Mouse (Mus musculus) thymus, postnatal 10 days (tissue): ENCODE data around the gene Kcna3.

ENCODE experiments used
- DNase-seq, 2 experiments: peaks; one replicate each; pipeline ENCODE4 v3.0.0; 2021; ENCODE audit warnings: low spot score in 2 of 2

Kcna3 gene

GRCm38 (mm10) chr3:107062771-107063170, 26.8 kb downstream of the Kcna3 start:
- DNase-seq = no peak

DNA sequence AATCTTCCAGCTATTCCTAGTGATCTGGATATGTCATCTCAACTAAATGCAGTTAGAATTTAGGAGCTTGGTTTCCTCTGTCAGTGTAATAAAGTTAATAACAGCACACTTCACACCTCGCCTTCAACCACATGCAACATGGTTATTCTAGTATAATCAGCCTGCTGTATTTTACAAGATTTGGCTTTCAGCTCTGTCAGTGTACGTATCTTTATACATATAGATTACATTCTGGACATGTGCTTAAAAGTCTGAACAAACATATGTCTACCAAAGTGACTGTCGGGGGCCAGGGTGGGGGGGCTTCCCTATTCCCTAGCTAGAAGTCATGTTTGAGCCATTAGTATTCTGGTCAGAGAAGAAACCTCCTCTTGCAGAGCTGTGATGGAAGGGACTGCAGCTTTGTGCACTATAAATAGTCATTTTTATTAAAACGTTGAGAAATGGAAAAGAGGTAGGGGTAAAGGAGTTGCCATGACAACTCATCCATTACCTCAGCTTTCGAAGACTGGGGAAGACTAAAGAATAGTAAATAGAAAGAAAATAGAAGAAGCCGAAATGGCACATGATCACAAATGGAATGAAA, 29.6 kb downstream of the Kcna3 start:
- no peak for DNase-seq

DNA sequence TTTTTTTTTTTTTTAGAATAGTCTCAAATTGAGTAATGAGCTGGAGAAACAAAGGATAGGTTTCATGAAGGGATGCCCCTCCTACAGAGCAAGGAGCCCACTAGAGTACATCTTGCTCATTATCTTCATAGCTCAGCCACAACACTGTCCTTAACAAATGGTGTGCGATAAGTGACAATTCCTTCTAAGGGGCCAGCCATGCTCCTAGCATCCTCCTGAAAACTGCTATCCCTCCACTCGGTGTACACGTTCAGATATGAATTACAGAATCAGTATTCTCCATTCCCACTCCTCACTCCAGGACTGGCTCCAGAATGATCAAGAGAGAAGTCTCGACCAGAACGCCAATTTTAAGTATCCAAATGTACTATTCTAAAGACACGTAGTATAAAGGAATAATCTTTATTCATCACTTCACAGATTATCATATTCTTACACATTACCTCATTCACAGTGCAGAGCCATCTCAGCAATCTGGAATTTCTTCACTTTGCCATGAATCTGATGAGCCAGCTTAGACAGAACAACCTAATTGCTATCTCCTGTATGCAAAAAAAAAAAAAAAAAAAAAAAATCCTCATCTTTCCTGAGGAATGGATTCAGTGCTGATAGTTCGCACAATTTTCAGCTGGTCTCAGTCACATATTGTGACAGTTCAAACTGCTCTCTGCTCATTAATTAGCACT, 30.3 kb downstream of the Kcna3 start:
- DNase-seq = no peak

GRCm38 (mm10) chr3:107067245-107067644, 31.3 kb downstream of the Kcna3 start:
- DNase-seq = no peak

DNA sequence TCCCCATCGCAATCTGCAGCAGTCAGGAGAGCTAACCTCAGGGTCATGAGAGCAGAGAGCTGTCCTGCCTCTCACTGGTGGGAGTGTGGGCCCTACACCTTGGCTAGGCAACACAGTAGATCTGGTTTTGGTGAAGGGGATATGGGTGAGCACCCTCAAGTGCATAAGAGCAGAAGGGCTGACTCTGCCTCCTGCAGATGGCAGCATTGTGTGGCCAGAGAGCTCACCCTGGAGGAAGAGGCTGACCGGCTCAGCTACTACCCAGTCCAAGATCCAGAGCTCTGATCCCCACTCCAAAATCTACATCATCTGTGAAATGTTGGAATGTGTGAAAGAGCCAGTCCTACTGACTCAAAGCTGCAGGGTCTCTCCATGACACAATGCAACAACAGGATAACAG, 37.9 kb downstream of the Kcna3 start:
- DNase-seq = no peak

GRCm38 (mm10) chr3:107075705-107076104, 39.7 kb downstream of the Kcna3 start:
- no peak for DNase-seq

DNA sequence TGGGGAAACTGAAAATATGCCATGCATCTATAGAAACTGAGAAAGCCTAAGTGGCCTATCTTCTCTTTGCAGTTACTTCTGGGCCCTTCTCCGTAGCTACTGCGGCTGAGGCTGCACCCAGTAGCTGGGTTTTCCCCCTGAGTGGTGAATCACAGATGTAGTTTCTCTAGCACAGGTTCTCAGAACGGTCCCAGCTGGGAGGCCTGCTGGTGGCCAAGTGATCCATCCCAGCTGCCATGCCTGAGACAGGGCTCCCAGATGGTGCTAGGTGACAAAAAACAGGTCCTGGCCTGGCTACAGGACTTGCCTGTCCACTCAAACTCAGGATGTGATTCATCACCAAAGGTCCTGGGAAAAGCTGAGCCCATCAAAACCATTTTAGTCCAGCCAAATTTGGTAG, 40.7 kb downstream of the Kcna3 start:
- DNase-seq = no peak

DNA sequence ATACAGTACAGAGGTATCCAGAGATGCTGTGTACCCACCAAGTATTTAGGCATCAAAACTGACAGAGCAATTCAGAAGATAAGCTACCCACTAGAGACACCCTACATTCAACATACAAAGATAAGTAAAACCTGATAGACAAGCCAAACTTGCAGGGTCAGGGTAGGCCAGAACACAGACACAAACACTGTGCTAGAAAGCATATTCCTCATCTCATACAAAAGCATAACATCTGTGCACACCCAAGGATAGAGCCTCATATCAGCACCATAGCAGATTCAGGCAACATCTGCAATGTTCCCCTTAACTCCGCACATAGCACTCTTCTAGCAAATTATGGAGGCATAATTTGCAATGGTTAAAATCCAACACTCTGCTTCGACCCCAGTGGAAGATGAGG, 41.1 kb downstream of the Kcna3 start:
- DNase-seq = no peak

DNA sequence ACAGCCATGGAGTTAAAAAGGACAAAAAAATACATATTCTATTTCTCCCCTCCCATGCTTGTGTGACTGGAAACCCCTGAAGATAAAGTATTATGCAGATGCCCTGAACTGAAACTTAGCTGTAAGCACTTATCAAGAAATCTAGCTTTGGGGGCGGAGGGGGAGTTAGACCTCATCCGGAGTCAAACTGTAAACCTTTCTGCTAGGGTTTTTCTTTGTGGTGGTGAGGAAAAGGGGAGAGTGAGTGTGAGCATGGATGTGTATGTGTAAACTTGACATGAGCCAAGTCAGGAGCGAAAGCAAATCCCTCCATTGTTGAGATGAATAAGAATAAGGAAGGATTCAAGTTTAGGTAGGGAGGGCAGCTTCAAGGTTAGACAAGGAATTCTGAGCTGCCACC, 44.8 kb downstream of the Kcna3 start:
- peak; percentile 76 to 78 for DNase-seq

DNA sequence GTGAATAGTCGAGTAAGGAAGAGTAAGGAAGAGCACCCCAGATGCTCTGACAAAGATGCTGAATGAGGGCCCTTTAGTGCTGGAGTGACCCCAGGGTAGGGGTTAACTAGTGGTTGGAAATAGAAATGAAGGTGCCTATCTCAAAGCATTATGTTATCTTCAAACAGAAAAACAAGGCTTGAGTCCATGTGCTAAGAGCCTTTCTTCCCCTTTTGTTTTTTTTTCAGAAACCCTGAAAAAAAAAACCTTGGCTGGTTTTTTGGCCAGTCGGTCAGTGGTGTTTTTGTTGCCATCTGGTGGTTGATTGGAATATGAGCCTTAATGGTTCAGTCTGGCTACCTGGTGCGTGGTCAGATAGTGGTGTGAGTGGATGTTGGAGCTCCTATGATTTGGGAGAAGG, 45.3 kb downstream of the Kcna3 start:
- DNase-seq = no peak

GRCm38 (mm10) chr3:107084586-107084985, 48.6 kb downstream of the Kcna3 start:
- DNase-seq = no peak

GRCm38 (mm10) chr3:107087410-107087809, 51.4 kb downstream of the Kcna3 start:
- no peak for DNase-seq
